Mouse (Mus musculus) Patski (cell line): Measurements from ENCODE around the gene Prdm16. TPM values are rescaled to one million over a fixed set of nuclear protein-coding genes. Genes with fewer than 3 reads are reported as not detected.

Experiments used
- ATAC-seq: fragments of 100-300 bp; one replicate; pipeline ENCODE4 v1.8.0; 2021
- CTCF ChIA-PET: fragments of 350-600 bp; sonication (Branson Sonifier 250); formaldehyde crosslinking; loops from one replicate; lab custom pipeline; 2022; ENCODE audit warnings: inconsistent platforms; lab: Charles Lee
- POLR2A ChIA-PET: fragments of 350-600 bp; sonication (Branson Sonifier 250); formaldehyde crosslinking; loops from one replicate; lab custom pipeline; 2022; ENCODE audit warnings: antibody characterized with exemption, inconsistent platforms; lab: Charles Lee
- DNase-seq: peaks from one replicate; pipeline ENCODE4 v3.0.0-alpha.2; 2011; ENCODE audit warnings: low read depth, low spot score
- H3K27me3 ChIP-seq: fragments of 371-371 bp; one replicate; pipeline ENCODE4 v1.5.1; 2021
- CTCF ChIP-seq: fragments of 100-300 bp; IDR thresholded peaks from one replicate; pipeline ENCODE4 v1.5.1; 2021
- in situ Hi-C: fragments of 300-500 bp; cut with MboI; formaldehyde crosslinking; loops from 3 replicates; pipeline ENCODE4 v1.11.1; 2018; ENCODE audit warnings: low pct_unique_long_range_greater_than_20kb, mixed read lengths
- polyA plus RNA-seq: library from polyadenylated mRNA; unstranded; gene quantifications from one replicate; pipeline ENCODE4 v1.2.3, GENCODE M21; 2021

The Prdm16 gene
- polyA plus RNA-seq, 1 experiment from 2014 or later = not detected

DNA sequence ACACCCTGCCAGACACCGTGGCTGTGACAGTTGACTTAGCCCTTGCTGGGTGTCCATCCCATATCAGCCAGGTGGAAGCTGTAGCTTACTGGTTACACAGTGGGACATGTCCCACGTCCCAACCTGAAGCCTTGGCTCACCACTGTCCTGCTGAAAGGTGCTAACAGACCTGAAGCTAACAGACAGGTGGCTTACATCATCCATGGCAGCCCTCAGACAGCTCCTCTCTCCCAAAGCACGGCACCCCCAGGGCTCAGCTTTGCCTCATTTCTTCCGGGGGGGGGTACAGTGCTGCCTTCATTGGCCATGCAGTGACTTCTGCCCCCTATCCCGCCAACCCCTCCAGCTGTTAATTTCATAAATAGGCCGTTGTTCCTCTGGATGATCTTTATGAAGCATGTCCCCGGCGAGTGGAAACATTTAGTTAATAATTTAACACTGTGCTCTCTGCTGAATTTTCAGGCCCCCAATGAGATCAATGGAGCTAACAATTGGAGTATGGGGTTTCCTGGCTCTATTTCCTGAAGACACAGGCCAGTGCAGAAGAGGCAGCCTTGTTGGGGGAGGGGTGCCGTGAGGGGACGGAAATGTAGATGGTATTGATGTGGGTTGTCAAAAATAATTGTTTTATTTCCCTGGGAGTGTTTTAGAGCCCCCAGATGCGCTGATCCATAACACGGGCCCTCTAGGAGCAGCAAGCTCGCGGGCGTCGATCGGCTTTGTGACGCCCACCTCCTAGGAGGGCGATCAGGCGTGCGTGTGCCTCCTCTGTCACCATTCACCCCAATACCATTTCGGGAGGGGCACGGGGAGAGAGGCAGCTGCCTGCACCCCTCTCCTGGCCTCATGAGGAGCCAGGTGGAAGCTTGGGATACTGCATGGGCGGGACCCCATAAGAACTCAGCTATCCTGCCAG is 236.2 kb downstream of the Prdm16 start:
- in situ Hi-C loops = no loop called here
- no peak for ATAC-seq
- no peak for TF ChIP-seq CTCF
- no peak for DNase-seq
- H3K27me3 ChIP-seq = peaks cover 9% of the 10 kb centered on the region
- ChIA-PET CTCF (no interaction called here), POLR2A (no interaction called here)

DNA sequence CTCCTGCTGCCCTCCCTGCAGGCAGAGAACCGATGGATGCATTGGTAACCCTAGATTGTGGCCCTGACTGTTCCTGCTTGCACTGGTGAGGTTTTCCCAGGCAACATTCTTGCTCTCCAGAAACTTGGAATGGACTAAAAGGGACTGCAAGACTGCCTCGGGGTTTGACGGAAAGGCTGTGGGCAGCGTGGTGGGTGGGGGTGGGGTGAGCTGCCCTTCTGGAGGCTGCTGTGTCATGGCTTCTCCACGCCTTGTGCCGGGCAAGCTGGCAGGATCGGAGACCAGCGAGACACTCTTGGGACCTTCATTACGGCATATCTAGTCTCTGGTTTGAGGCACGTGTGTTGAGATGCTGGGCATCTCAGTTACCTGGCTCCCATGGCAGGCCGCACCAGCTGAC is 237.0 kb downstream of the Prdm16 start:
- ATAC-seq (no peak), DNase-seq (no peak)
- in situ Hi-C loops = no loop called here
- POLR2A ChIA-PET = no interaction called here
- CTCF ChIA-PET = no interaction called here
- TF ChIP-seq CTCF = no peak
- peaks cover 10% of the 10 kb centered on the region for H3K27me3 ChIP-seq

- peaks cover 16% of the 10 kb centered on the region for H3K27me3 ChIP-seq
- in situ Hi-C loops = no loop called here
- ATAC-seq = no peak
- TF ChIP-seq CTCF = no peak
- CTCF ChIA-PET = interaction anchor here (1.3 kb wide), 1 partner anchor 9 kb away, joined by 4 read pairs; no protein-coding TSS in a partner anchor
- POLR2A ChIA-PET = no interaction called here
- DNase-seq = no peak
Observed at GRCm38 (mm10) chr4:154396652-154397301, 239.9 kb downstream of the Prdm16 start.

DNA sequence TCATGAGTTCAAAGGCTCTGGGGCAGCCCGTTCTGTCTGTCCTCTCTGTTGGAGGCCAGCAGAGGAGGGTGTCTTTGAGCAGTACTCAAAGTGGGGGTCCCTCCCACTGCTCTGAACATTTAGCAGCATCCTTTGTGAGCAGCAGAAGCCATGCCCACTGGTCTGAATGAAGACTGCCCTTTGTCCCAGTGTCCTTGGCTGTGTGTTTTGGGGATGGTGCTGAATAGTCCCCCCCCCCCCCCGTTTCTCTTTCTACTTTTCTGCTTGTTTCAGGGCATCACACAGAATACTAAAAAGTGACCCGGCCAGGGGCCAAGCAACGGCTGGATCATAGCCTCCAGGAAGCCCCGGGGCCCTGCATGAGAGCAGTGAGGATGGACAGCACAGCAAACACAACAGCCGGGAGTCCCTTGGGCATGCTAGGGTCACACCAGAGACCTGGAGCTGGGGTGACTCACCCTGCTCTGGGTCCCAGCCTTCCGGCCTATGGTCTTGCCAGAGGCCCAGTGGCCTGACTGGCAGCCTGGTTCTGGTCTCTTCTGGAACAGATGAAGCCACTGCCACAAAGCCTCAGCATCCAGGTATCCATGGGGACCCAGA is 242.4 kb downstream of the Prdm16 start:
- peaks cover 16% of the 10 kb centered on the region for H3K27me3 ChIP-seq
- no peak for DNase-seq
- in situ Hi-C loops = no loop called here
- ChIA-PET POLR2A (no interaction called here), CTCF (no interaction called here)
- ATAC-seq = no peak
- TF ChIP-seq CTCF = no peak

DNA sequence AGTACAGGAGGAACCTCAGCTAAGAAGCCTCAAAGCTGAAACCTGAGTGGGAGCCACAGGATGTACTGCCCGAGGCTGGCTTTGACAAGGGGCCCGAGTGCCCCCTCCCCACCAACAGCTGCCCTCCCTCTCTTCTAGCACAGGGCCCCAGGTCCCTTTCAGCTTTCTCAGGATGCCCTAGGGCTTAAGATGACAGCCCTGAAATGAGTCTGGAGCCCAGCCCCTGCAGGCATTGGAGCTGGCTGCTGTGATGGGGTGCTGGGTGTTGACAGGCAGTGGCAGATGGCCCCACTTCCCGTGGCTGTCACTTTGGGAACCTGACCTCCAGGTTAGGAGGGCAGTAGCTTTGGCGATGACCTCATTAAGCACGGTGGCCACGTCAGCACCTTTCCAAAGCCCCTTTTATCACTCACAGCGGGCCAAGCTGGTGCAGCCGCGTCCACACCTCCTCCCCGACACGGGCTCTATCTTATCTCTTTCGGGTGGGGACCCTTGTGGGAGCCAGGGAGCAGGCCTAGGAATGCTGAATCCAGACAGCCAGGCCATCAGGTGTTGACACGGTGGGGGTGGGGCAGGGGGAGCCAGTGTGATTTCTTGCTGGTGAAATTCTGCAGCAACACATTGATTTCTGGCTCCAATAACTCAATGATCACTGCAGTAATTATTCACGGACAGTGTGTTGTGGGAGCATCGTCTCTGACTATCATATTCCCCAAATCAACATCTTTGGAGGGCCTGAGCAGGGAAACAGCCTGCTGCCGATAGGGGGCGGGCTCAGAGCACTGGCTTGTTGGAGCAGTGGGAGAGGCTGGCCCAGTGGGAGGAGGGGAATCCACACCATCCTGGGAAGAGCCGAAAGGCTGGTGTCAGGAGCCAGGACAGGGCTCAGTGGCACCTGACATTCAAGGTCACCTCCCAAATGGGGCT is 243.2 kb downstream of the Prdm16 start:
- DNase-seq = no peak
- ChIA-PET POLR2A (no interaction called here), CTCF (no interaction called here)
- peaks cover 17% of the 10 kb centered on the region for H3K27me3 ChIP-seq
- no peak for TF ChIP-seq CTCF
- in situ Hi-C loops = no loop called here
- no peak for ATAC-seq

GRCm38 (mm10) chr4:154392641-154393040 is 244.0 kb downstream of the Prdm16 start:
- ChIA-PET CTCF (no interaction called here), POLR2A (no interaction called here)
- no peak for ATAC-seq
- H3K27me3 ChIP-seq = peaks cover 17% of the 10 kb centered on the region
- no peak for TF ChIP-seq CTCF
- in situ Hi-C loops = no loop called here
- no peak for DNase-seq

GRCm38 (mm10) chr4:154390333-154391080 is 246.2 kb downstream of the Prdm16 start:
- H3K27me3 ChIP-seq = peaks cover 12% of the 10 kb centered on the region
- ATAC-seq (no peak), DNase-seq (no peak)
- in situ Hi-C loops = no loop called here
- CTCF ChIA-PET = no interaction called here
- POLR2A ChIA-PET = no interaction called here
- no peak for TF ChIP-seq CTCF

DNA sequence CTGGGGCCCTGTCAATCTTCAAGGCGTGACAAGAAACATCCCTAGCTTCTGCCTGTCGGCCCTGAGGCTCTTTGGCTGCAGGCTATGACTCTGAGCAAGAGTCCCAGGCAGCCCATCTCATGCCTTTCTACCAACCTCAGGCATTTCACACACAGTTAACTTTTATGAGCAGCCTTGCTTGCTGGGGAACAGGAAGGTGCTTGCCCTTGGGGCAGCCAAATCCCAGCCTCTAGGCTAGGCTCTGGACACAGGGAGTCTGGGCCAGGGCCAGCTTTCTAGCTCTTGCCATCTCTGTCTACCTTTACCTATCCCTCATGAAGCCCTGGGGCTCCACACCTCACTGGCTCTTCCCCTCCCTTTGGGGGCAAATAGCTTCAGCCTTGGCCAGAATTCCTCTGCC is 247.0 kb downstream of the Prdm16 start:
- ChIA-PET CTCF (no interaction called here), POLR2A (no interaction called here)
- ATAC-seq (no peak), DNase-seq (peak; percentile 20)
- no peak for TF ChIP-seq CTCF
- H3K27me3 ChIP-seq = peaks cover 10% of the 10 kb centered on the region
- in situ Hi-C loops = no loop called here

GRCm38 (mm10) chr4:154386810-154387209 is 249.9 kb downstream of the Prdm16 start:
- in situ Hi-C loops = no loop called here
- no peak for ATAC-seq
- POLR2A ChIA-PET = no interaction called here
- DNase-seq = no peak
- TF ChIP-seq CTCF = no peak
- H3K27me3 ChIP-seq = peaks cover 9% of the 10 kb centered on the region
- CTCF ChIA-PET = no interaction called here
